Mouse (Mus musculus): Measurements from ENCODE around the gene Ccnb2.

The Ccnb2 gene

GRCm38 (mm10) chr9:70384494-70384893, 36.9 kb downstream of the Ccnb2 start:
- no peak for DNase-seq (ENCODE audit: low spot score)

GRCm38 (mm10) chr9:70383750-70384149, 37.6 kb downstream of the Ccnb2 start:
- no peak for DNase-seq (ENCODE audit: low spot score)

- no peak for DNase-seq (ENCODE audit: low spot score)
Observed at GRCm38 (mm10) chr9:70382091-70382490, 39.3 kb downstream of the Ccnb2 start.

GRCm38 (mm10) chr9:70379502-70380467, 41.6 kb downstream of the Ccnb2 start:
- no peak for DNase-seq (ENCODE audit: low spot score)

GRCm38 (mm10) chr9:70371638-70372037, 49.7 kb downstream of the Ccnb2 start:
- DNase-seq (ENCODE audit: low spot score), result no peak

GRCm38 (mm10) chr9:70366898-70367297, 54.4 kb downstream of the Ccnb2 start:
- no peak for DNase-seq (ENCODE audit: low spot score)

- no peak for DNase-seq (ENCODE audit: low spot score)
Observed at GRCm38 (mm10) chr9:70365915-70366314, 55.4 kb downstream of the Ccnb2 start.

- no peak for DNase-seq (ENCODE audit: low spot score)
Observed at GRCm38 (mm10) chr9:70364741-70365140, 56.6 kb downstream of the Ccnb2 start.

- DNase-seq (ENCODE audit: low spot score), result no peak
Observed at GRCm38 (mm10) chr9:70359402-70360131, 61.8 kb downstream of the Ccnb2 start.
